Mouse (Mus musculus) spleen, postnatal 14 days (tissue): Measurements from ENCODE around the gene Gamt.
A peak's percentile ranks its signal among the peaks of the same experiment; 100 is the strongest.
"Not testable (repeated sequence)": the region's sequence is repeated elsewhere in the genome, so short reads cannot be mapped to it uniquely, and the experiment has no call there.

Source experiments
- DNase-seq, 2 experiments: peaks; one replicate each; pipeline ENCODE4 v3.0.0; 2021 to 2022; ENCODE audit warnings: low spot score in 2 of 2

The Gamt gene

GRCm38 (mm10) chr10:80258752-80259462, 1.9 kb downstream of the Gamt start:
- DNase-seq: no peak

GRCm38 (mm10) chr10:80257936-80258335, 2.9 kb downstream of the Gamt start:
- no peak for DNase-seq

- DNase-seq: no peak
These were observed 4.8 kb downstream of the Gamt start for GRCm38 (mm10) chr10:80255881-80256535.

GRCm38 (mm10) chr10:80254331-80255297, 6.2 kb downstream of the Gamt start:
- no peak for DNase-seq

- no peak for DNase-seq
These were observed 7.3 kb downstream of the Gamt start for GRCm38 (mm10) chr10:80253551-80253950.

- no peak for DNase-seq
These were observed 8.1 kb downstream of the Gamt start for GRCm38 (mm10) chr10:80252493-80253274.

GRCm38 (mm10) chr10:80252011-80252410, 8.8 kb downstream of the Gamt start:
- DNase-seq: no peak

- no peak for DNase-seq
These were observed 10.2 kb downstream of the Gamt start for GRCm38 (mm10) chr10:80250573-80250972.

GRCm38 (mm10) chr10:80250059-80250458, 10.8 kb downstream of the Gamt start:
- DNase-seq: no peak

GRCm38 (mm10) chr10:80248971-80249640, 11.7 kb downstream of the Gamt start, which contains the start of gene Ndufs7:
Ndufs7 (plus strand) TSS chr10:80249121.
- DNase-seq: peak; percentile 91 to 93

- not testable (repeated sequence) for DNase-seq
These were observed 12.4 kb downstream of the Gamt start for GRCm38 (mm10) chr10:80248437-80248836.

GRCm38 (mm10) chr10:80247849-80248248, 13.0 kb downstream of the Gamt start:
- DNase-seq: no peak

- peak; percentile 52 to 78 for DNase-seq
These were observed 15.2 kb downstream of the Gamt start for GRCm38 (mm10) chr10:80245600-80245999.

- no peak for DNase-seq
These were observed 15.9 kb downstream of the Gamt start for GRCm38 (mm10) chr10:80244791-80245399.

GRCm38 (mm10) chr10:80242607-80243006, 18.2 kb downstream of the Gamt start:
- DNase-seq: no peak

GRCm38 (mm10) chr10:80242088-80242487, 18.7 kb downstream of the Gamt start:
- DNase-seq: no peak

GRCm38 (mm10) chr10:80239791-80240190, 21.0 kb downstream of the Gamt start:
- DNase-seq: no peak

GRCm38 (mm10) chr10:80238306-80238705, 22.5 kb downstream of the Gamt start:
- DNase-seq: no peak

- no peak for DNase-seq
These were observed 23.8 kb downstream of the Gamt start for GRCm38 (mm10) chr10:80237020-80237419.

GRCm38 (mm10) chr10:80236145-80236825, 24.5 kb downstream of the Gamt start:
- DNase-seq: no peak
